Mouse (Mus musculus) lung, embryonic 14.5 days (tissue): ENCODE measurements at regions not wholly inside any gene's neighbourhood (a gene's known extent, or its start where the extent isn't known, plus 50 kb on each side); places are given as distances from the start of the nearest gene placed in this dataset.
"Not testable (repeated sequence)": the region's sequence is repeated elsewhere in the genome, so short reads cannot be mapped to it uniquely, and the experiment has no call there.

Experiments
- ATAC-seq: fragments of 200-750 bp; cut with Nextera tagmentation; 2 replicates; pipeline ENCODE4 v1.8.0; 2017; ENCODE audit warnings: mild to moderate bottlenecking, moderate TSS enrichment, moderate library complexity; ENCODE audit not compliant: insufficient read depth
- DNase-seq: peaks from one replicate; pipeline ENCODE4 v3.0.0-alpha.2; 2015
- H3K27ac ChIP-seq: fragments of 300-500 bp; sonication (generic); 2 replicates; pipeline ENCODE4 v1.5.1; 2014; ENCODE audit warnings: low read depth, mild to moderate bottlenecking, moderate library complexity
- H3K27me3 ChIP-seq: fragments of 300-500 bp; sonication (generic); 2 replicates; pipeline ENCODE4 v1.6.1; 2014; ENCODE audit warnings: low read length, control low read depth; ENCODE audit not compliant: insufficient read depth
- H3K36me3 ChIP-seq: fragments of 300-500 bp; sonication (generic); 2 replicates; pipeline ENCODE4 v1.6.1; 2014; ENCODE audit warnings: control low read depth; ENCODE audit not compliant: insufficient read depth
- H3K4me1 ChIP-seq: fragments of 300-500 bp; sonication (generic); 2 replicates; pipeline ENCODE4 v1.6.1; 2014; ENCODE audit warnings: antibody characterized with exemption, control low read depth; ENCODE audit not compliant: insufficient read depth
- H3K4me2 ChIP-seq: fragments of 300-500 bp; sonication (generic); 2 replicates; pipeline ENCODE4 v1.6.1; 2014; ENCODE audit warnings: mild to moderate bottlenecking
- H3K4me3 ChIP-seq: fragments of 300-500 bp; sonication (generic); 2 replicates; pipeline ENCODE4 v1.5.1; 2014; ENCODE audit warnings: low read depth, low read length
- H3K9ac ChIP-seq: fragments of 300-500 bp; sonication (generic); 2 replicates; pipeline ENCODE4 v1.6.1; 2014
- H3K9me3 ChIP-seq: fragments of 300-500 bp; sonication (generic); 2 replicates; pipeline ENCODE4 v1.6.1; 2016; ENCODE audit warnings: low read depth, low read length, control low read depth
- CTCF ChIP-seq: IDR thresholded peaks from 2 replicates; pipeline ENCODE4 v1.5.1; 2016; ENCODE audit warnings: antibody characterized with exemption, low read depth
- WGBS: fragments of 180-500 bp; shearing (Covaris S2); extraction: QIAGEN DNeasy Blood & Tissue Kit; methylation state at CpG from one replicate; pipeline ENCODE4 v1.1.7; 2014; 5-methylcytosine and 5-hydroxymethylcytosine counted together

GRCm38 (mm10) chr11:40510325-40511239 is 184.4 kb downstream of the Mat2b start:
- no peaks in the 10 kb centered on the region for H3K36me3 ChIP-seq
- no peak overlapping the region for H3K27ac ChIP-seq
- H3K9ac ChIP-seq = no peak overlapping the region
- H3K9me3 ChIP-seq = no peaks in the 10 kb centered on the region
- WGBS = 52% methylated on average over 10 of the region's 10 CpGs
- DNase-seq (peak; percentile 4), ATAC-seq (peak; percentile 31; the same call in 1 of the 2 replicates)
- H3K27me3 ChIP-seq = no peaks in the 10 kb centered on the region
- H3K4me1 ChIP-seq = no peaks in the 10 kb centered on the region
- TF ChIP-seq CTCF = no peak
- H3K4me3 ChIP-seq = no peak overlapping the region
- H3K4me2 ChIP-seq = no peak overlapping the region

GRCm38 (mm10) chr11:40491599-40491998 is 203.4 kb downstream of the Mat2b start:
- no peaks in the 10 kb centered on the region for H3K9me3 ChIP-seq
- H3K27ac ChIP-seq = no peak overlapping the region
- H3K4me1 ChIP-seq = no peaks in the 10 kb centered on the region
- no peaks in the 10 kb centered on the region for H3K36me3 ChIP-seq
- no peak for TF ChIP-seq CTCF
- H3K4me2 ChIP-seq = no peak overlapping the region
- ATAC-seq = peak; percentile 90
- DNase-seq = peak; percentile 48
- WGBS = 15% methylated on average over 6 of the region's 6 CpGs
- H3K9ac ChIP-seq = no peak overlapping the region
- H3K4me3 ChIP-seq = no peak overlapping the region
- H3K27me3 ChIP-seq = no peaks in the 10 kb centered on the region

- H3K4me1 ChIP-seq, ATAC-seq, H3K27ac ChIP-seq, DNase-seq, H3K36me3 ChIP-seq, H3K9ac ChIP-seq, H3K27me3 ChIP-seq, H3K4me3 ChIP-seq, H3K4me2 ChIP-seq, H3K9me3 ChIP-seq: not testable (repeated sequence)
- WGBS = 42% methylated on average over 6 of the region's 6 CpGs
Observed at GRCm38 (mm10) chr11:40478171-40478570, 216.8 kb downstream of the Mat2b start.

GRCm38 (mm10) chr11:40477294-40477693 is 217.7 kb downstream of the Mat2b start:
- Histone ChIP-seq H3K9me3 (no peaks in the 10 kb centered on the region), H3K4me2 (no peak overlapping the region), H3K27ac (no peak overlapping the region), H3K9ac (no peak overlapping the region), H3K36me3 (no peaks in the 10 kb centered on the region), H3K27me3 (no peaks in the 10 kb centered on the region), H3K4me1 (no peaks in the 10 kb centered on the region), H3K4me3 (no peak overlapping the region)
- no peak for TF ChIP-seq CTCF
- WGBS = 43% methylated on average over 7 of the region's 7 CpGs
- DNase-seq = no peak
- ATAC-seq = no peak

GRCm38 (mm10) chr11:40469080-40469705 is 225.8 kb downstream of the Mat2b start:
- Histone ChIP-seq H3K27ac (no peak overlapping the region), H3K4me3 (no peak overlapping the region), H3K9ac (no peak overlapping the region), H3K4me1 (no peaks in the 10 kb centered on the region), H3K36me3 (no peaks in the 10 kb centered on the region), H3K9me3 (no peaks in the 10 kb centered on the region), H3K27me3 (no peaks in the 10 kb centered on the region), H3K4me2 (no peak overlapping the region)
- peak; percentile 79 for DNase-seq
- WGBS = 31% methylated on average over 6 of the region's 6 CpGs
- ATAC-seq = peak; percentile 54; the same call in 1 of the 2 replicates
- peak; percentile 75 for TF ChIP-seq CTCF

GRCm38 (mm10) chr11:40456571-40456970 is 238.4 kb downstream of the Mat2b start:
- WGBS = 65% methylated on average over 6 of the region's 6 CpGs
- TF ChIP-seq CTCF = no peak
- ATAC-seq = no peak

GRCm38 (mm10) chr11:40454994-40455393 is 240.0 kb downstream of the Mat2b start:
- not testable (repeated sequence) for H3K4me3 ChIP-seq, DNase-seq, H3K9me3 ChIP-seq, H3K36me3 ChIP-seq, H3K27ac ChIP-seq, H3K4me1 ChIP-seq, H3K4me2 ChIP-seq, H3K27me3 ChIP-seq, ATAC-seq, H3K9ac ChIP-seq

More at GRCm38 (mm10) chr11:40456571-40456970, 238.4 kb downstream of the Mat2b start:
- Histone ChIP-seq H3K4me1 (no peaks in the 10 kb centered on the region), H3K4me2 (no peak overlapping the region), H3K4me3 (no peak overlapping the region), H3K27ac (no peak overlapping the region), H3K27me3 (no peaks in the 10 kb centered on the region), H3K9me3 (no peaks in the 10 kb centered on the region), H3K36me3 (no peaks in the 10 kb centered on the region), H3K9ac (no peak overlapping the region)
- no peak for DNase-seq
